Mouse (Mus musculus) megakaryocyte progenitor cell, adult 5-6 weeks (primary cell): ENCODE measurements around the gene Slc22a14. TPM values are rescaled to one million over a fixed set of nuclear protein-coding genes. Genes with fewer than 3 reads are reported as not detected.

Experiments used
- ATAC-seq: replicated peaks from 2 replicates; pipeline ENCODE4 v1.8.0; 2016; ENCODE audit warnings: mild to moderate bottlenecking, moderate TSS enrichment, inconsistent platforms; ENCODE audit not compliant: poor library complexity
- total RNA-seq, 2 experiments: library from RNA; stranded (forward) in 1 of 2; stranded (reverse) in 1 of 2; fragments of 157-497, 149-512 nt in 1 of 2; fragments of 200-1000 nt in 1 of 2; gene quantifications; 2 replicates each; pipeline versions ENCODE4 v1.2.3 to v1.2.4; 2015 to 2017

Slc22a14 gene
- total RNA-seq, 2 experiments from 2014 or later = not detected

- ATAC-seq = no peak
Measured at GRCm38 (mm10) chr9:119146098-119146770, 219.1 kb downstream of the Slc22a14 start.

- no peak for ATAC-seq
Measured at GRCm38 (mm10) chr9:119145638-119146037, 219.7 kb downstream of the Slc22a14 start.

- no peak for ATAC-seq
Measured at GRCm38 (mm10) chr9:119145137-119145536, 220.2 kb downstream of the Slc22a14 start.

DNA sequence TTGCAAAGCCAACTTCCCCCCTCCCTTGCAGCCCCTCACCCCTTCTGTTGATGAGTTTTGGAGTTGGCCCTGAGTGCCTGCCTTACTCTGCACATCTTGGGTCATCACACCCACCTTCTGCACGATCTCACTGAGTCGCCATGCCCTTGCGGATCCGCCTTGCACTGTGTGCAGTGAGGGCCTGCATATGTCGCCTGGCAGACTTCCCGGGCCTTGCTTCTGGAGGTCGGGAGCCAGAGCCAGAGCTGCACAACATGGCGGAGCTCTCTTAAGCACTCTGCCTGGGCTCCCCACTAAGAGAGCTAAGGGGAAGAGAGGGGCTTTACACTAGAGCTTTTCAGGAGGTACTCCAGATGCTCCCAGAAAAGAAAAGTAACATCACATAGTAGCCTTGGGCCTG is 220.7 kb downstream of the Slc22a14 start:
- ATAC-seq = no peak

- ATAC-seq = no peak
Measured at GRCm38 (mm10) chr9:119143372-119143771, 222.0 kb downstream of the Slc22a14 start.

DNA sequence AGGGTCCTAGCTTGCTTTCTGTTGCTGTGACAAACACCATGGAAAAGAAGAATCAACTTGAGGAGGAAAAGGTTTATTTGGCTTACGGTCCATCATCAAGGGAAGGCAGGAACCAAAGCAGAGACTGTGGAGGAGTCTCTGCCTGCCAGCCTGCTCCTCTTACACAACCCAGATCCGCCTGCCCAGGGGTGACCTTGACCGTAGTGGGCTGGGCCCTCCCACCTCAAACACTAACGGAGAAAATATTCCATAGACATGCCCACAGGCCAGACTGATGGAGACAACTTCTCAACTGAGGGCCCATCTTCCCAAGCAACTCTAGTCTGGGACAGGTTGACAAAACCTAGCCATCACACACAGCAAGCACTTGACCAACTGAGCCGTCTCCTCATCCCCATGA is 223.3 kb downstream of the Slc22a14 start:
- ATAC-seq = no peak

- ATAC-seq = no peak
Measured at GRCm38 (mm10) chr9:119138836-119139235, 226.5 kb downstream of the Slc22a14 start.

DNA sequence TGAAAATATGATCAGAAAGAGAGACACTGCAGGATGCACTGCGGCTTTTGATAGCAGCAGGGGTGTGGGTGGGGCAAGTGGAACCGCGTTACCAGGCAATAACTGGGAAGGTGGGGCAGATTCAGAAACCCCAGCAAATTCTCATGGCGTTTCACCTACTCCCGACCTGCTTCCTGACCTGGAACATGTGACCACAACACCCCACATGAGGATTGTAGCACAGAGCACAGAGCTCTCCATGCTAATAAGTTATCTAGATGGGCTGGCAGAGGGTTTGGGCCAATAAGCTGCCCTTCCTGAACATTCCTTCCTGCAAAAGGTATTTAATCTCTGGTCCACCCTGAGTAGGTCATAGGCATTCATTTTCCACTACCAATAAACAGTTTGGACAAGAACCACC is 234.7 kb downstream of the Slc22a14 start:
- no peak for ATAC-seq

DNA sequence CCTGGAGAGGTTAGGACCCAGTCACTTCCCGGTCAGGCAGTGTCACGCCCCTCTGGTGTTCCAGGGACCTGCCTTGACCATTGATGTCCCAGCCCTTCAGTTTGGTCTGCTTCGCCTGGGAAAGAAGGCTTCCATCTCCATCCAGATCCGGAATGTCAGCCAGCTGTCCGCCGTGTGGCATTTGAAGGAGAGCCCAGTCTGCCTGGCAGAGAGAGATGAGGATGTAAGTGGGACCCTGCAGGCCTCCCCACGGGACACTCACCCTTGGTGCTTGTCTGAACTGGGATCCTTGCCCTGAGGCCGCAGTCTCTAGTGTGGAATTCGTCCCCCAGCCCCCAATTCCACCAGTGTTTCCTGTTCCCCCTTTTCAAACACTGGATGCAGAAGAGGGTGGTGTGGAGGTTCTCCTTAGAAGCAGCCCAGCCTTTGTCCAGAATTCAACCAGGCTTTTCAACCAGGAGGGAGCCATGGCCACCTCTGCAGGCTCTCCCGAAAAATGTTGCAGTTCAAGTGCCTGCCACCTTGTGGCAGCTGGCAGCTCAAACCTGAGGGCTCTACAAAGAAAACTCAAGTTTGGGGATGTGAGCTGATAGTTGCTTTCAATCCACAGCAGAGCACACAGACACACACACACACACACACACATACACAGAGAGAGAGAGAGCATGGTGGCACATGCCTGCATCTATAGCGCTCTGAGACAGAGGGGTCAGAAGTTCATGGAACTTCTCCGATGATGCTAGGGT is 236.7 kb downstream of the Slc22a14 start:
- no peak for ATAC-seq

DNA sequence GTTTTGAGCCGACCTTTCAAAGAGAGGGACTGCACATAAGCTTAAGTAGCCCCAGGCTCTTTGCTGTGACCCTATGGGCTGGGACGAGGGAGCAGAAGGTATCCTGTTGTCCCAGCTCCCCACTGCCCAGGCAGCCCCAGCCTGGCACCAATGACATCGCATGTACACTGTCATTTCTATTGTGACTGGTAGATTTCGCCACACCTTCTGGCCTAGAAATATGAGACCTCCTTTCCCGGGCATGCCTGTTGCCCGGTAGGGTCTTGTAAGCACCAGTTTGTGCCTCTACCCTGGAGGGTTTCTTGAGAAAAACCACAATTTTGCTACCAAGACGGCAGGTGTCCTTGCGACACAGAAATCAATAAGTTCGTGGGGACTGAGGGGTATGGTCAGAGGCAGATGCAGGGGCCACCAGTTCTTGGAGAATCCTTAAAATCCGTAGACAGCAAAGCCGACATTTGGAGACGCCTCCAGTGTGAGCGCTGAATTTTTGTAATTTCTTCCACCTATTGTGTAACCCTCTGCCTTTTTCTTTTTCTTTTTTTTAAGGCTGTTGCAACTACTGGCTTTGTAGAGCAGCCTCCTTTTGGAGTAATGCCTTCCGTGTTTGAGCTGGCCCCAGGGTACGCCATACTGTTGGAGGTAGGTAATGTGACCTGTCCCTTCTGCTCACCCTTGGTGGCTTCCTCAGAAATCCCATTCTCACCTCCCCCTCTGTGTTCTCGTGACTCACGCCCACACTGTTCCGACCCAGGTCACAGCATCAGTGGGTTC is 242.6 kb downstream of the Slc22a14 start:
- peak; percentile 69 for ATAC-seq

GRCm38 (mm10) chr9:119120168-119120560 is 245.2 kb downstream of the Slc22a14 start:
- no peak for ATAC-seq

Other genes starting within 250 kb of the Slc22a14 start
- gene Acaa1b, start 208.5 kb downstream of the Slc22a14 start, total RNA-seq (2015) = 0.30 and 0.76 TPM in 2 replicates
- not detected in 2 replicates for gene Acaa1b, start 208.5 kb downstream of the Slc22a14 start, total RNA-seq (2017)
- not detected in 2 replicates for gene Gm47289, start 206.4 kb downstream of the Slc22a14 start, total RNA-seq (2015)
- gene Gm47289, start 206.4 kb downstream of the Slc22a14 start, total RNA-seq (2017) = not detected in 2 replicates
- not detected in 2 replicates for gene Slc22a13, start 156.5 kb downstream of the Slc22a14 start, total RNA-seq (2015)
- not detected in 2 replicates for gene Slc22a13, start 156.5 kb downstream of the Slc22a14 start, total RNA-seq (2017)
- 14.5 and 16.9 TPM in 2 replicates for gene Oxsr1, start 43.1 kb downstream of the Slc22a14 start, total RNA-seq (2015)
- 29.1 and 32.2 TPM in 2 replicates for gene Oxsr1, start 43.1 kb downstream of the Slc22a14 start, total RNA-seq (2017)
- 19.5 and 20.9 TPM in 2 replicates for gene Acaa1a, start 25.9 kb downstream of the Slc22a14 start, total RNA-seq (2015)
- 23.2 and 30.1 TPM in 2 replicates for gene Acaa1a, start 25.9 kb downstream of the Slc22a14 start, total RNA-seq (2017)
- 33.4 and 34.6 TPM in 2 replicates for gene Myd88, start 24.1 kb downstream of the Slc22a14 start, total RNA-seq (2015)
- 21.2 and 23.1 TPM in 2 replicates for gene Myd88, start 24.1 kb downstream of the Slc22a14 start, total RNA-seq (2017)
- 3.6 and 3.8 TPM in 2 replicates for gene Xylb, start 8.2 kb downstream of the Slc22a14 start, total RNA-seq (2015)
- gene Xylb, start 8.2 kb downstream of the Slc22a14 start, total RNA-seq (2017) = 2.2 and 5.2 TPM in 2 replicates
- gene Acvr2b, start 36.6 kb upstream of the Slc22a14 start, total RNA-seq (2015) = 1.2 TPM in 2 replicates
- 0.68 and 1.2 TPM in 2 replicates for gene Acvr2b, start 36.6 kb upstream of the Slc22a14 start, total RNA-seq (2017)
- gene Exog, start 79.4 kb upstream of the Slc22a14 start, total RNA-seq (2015) = 8.7 and 10.2 TPM in 2 replicates
- gene Exog, start 79.4 kb upstream of the Slc22a14 start, total RNA-seq (2017) = 5.1 and 5.2 TPM in 2 replicates
- not detected in 2 replicates for gene Scn5a, start 213.5 kb upstream of the Slc22a14 start, total RNA-seq (2015)
- gene Scn5a, start 213.5 kb upstream of the Slc22a14 start, total RNA-seq (2017) = not detected in 2 replicates